Mouse (Mus musculus): ENCODE results near the gene Gm19345.

The Gm19345 gene

GRCm38 (mm10) chr7:19829694-19830093 is 22.1 kb upstream of the Gm19345 start:
- DNase-seq (ENCODE audit: low spot score) = no peak

GRCm38 (mm10) chr7:19830682-19831156 is 21.1 kb upstream of the Gm19345 start:
- peak; percentile 82 for DNase-seq (ENCODE audit: low spot score)

DNA sequence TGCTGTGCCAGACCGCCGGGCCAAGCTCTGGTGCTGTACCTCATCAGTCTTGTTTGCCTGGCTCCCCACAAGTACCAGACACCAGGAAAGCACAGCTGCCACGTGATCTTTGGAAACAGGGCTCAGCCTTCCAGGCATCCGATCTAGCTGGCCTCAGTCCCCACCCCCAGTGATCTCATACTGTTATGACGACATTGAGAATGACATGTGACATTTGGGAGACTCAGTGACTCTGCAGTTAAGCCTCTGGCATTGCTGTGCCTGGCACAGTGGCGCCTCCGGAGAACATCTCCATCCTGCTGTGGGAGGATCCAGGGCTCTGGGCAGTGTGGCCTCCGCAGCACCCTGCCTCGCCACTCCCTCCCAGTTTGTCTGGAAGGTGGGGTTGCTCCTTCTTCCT is 20.0 kb upstream of the Gm19345 start:
- DNase-seq (ENCODE audit: low spot score) = peak; percentile 79

- DNase-seq (ENCODE audit: low spot score) = no peak
These were observed 17.7 kb upstream of the Gm19345 start for GRCm38 (mm10) chr7:19834055-19834454.

DNA sequence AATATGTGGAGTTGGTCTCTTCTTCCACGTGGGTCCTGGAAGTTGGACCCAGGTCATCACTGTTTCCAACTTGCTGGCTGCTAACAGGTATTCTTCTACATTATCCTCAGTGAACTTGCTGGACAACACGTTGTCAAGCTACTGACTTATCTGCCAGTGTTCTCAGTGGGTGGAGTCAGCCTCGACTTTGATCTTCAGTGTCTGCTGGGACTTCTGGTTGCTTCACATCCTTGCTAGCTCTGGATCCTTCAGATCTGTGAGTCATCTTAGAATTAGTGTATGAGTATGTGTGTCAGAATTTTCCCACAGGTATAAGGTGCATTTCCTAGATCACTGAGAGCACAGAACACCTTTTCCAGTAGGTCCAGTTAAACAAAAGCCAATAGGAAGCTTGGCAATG is 15.0 kb upstream of the Gm19345 start:
- no peak for DNase-seq (ENCODE audit: low spot score)

- no peak for DNase-seq (ENCODE audit: low spot score)
These were observed 11.4 kb upstream of the Gm19345 start for GRCm38 (mm10) chr7:19840371-19840770.

DNA sequence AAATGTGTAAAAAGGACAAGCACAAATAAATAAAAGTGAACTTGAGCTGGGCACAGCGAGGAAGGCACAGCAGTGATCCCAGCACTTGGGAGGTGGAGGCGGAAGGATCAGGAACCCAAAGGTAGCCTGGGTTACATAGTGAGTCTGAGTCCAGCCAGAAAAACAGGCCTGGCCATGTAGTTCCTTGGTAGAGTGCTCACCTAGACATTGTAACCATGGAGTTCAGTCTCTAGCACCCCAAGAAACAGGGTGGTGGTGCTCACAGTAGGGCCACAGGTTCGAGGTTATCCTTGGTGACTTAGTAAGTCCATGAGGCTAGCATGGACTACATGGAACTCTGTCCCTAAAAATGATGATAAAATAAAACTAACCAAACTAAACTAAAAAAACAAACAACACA is 10.9 kb upstream of the Gm19345 start:
- no peak for DNase-seq (ENCODE audit: low spot score)

GRCm38 (mm10) chr7:19841686-19842413 is 10.0 kb upstream of the Gm19345 start:
- DNase-seq (ENCODE audit: low spot score) = no peak

GRCm38 (mm10) chr7:19842885-19843504 is 8.8 kb upstream of the Gm19345 start:
- DNase-seq (ENCODE audit: low spot score) = no peak

DNA sequence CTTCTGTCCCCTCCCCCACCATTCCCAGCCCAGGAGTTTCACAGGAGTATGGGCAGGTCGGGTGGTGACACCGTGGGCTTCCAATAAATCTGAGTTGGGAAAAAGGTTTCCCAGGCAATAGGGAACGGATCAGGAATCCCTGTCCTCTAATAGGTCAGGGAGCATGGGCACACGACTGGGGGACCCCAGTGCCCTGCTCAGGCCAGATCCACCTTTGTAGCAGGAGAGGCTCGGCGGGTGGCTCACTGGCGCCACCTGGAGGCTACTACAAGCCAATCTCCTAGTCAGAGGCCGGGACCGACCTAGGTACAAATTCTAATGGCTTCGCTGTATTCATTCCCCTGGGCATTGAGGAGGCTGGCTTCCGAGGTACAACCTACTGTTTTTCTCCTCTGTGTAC is 8.2 kb upstream of the Gm19345 start:
- no peak for DNase-seq (ENCODE audit: low spot score)

- no peak for DNase-seq (ENCODE audit: low spot score)
These were observed 7.2 kb upstream of the Gm19345 start for GRCm38 (mm10) chr7:19844521-19845171.

GRCm38 (mm10) chr7:19853526-19853925 is 1.7 kb downstream of the Gm19345 start:
- no peak for DNase-seq (ENCODE audit: low spot score)

DNA sequence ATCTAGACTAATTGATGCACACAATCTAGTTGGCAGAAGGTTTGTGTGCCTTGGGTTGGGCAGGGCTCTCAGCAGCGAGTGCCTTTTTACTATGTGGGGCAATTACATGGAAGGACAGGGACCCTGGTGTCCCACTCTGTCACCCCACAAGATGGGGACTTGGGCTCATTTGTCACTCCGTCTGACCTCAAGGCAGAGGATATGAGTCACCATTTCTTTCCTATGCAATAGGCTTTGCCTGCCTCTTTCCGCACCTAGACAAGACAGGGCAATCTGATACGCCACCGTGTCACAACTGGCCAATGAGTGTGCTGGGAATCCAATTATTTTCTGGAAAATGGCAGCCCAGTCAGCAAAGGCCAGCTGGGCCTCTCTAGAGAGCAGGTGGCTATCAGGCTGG is 3.9 kb downstream of the Gm19345 start:
- no peak for DNase-seq (ENCODE audit: low spot score)

GRCm38 (mm10) chr7:19856283-19856682 is 4.5 kb downstream of the Gm19345 start:
- DNase-seq (ENCODE audit: low spot score) = no peak

GRCm38 (mm10) chr7:19859740-19860139 is 7.9 kb downstream of the Gm19345 start:
- no peak for DNase-seq (ENCODE audit: low spot score)

GRCm38 (mm10) chr7:19861199-19861598 is 9.4 kb downstream of the Gm19345 start, which contains the start of gene Ceacam16:
Ceacam16 (minus strand) TSS chr7:19861299.
- no peak for DNase-seq (ENCODE audit: low spot score)

DNA sequence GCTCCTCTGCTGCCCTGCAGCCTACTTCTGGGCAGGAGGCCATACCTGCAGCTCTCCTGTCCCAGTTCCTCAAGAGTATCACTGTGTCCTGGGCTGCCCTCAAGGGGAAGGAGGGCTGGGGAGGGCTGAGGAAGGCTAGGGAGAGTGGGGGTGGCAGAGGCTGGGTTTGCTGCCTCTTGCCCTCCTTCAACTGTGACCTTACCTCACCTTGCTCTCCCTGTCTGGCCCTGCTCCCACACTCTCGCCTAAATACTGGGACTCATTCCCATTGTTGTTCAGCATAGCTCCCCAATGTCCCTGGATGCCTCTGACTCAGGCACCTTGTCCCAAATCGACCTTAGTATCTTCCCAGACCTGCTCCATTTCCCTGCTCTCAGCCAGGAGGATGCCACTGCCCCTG is 12.4 kb downstream of the Gm19345 start:
- no peak for DNase-seq (ENCODE audit: low spot score)

GRCm38 (mm10) chr7:19865246-19866036 is 13.6 kb downstream of the Gm19345 start:
- DNase-seq (ENCODE audit: low spot score) = no peak

GRCm38 (mm10) chr7:19866490-19866889 is 14.7 kb downstream of the Gm19345 start:
- DNase-seq (ENCODE audit: low spot score) = no peak

- DNase-seq (ENCODE audit: low spot score) = no peak
These were observed 16.1 kb downstream of the Gm19345 start for GRCm38 (mm10) chr7:19867751-19868399.

DNA sequence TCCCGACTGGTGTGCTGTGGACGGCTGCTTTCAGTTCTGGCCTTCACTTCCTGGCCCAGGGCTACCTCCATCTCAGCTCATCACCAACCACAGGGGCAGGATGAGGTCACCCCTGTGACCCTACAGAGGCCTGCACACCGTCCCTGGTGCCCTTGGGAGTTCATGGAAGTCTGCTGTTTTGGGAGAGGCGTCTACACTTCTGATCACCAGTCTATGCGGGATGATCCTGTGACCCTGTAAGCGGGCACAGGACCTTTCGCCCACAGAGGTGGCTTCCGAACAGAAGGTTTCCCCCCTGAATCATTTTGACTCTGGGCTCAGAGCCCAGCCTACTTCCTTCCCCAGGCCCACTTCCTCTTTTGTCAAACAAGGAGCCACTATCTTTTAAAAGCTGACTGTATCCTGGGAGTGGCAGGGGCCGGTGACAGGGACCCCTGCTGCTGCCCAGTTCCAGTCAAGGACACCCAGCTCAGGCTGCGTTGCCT is 19.4 kb downstream of the Gm19345 start:
- DNase-seq (ENCODE audit: low spot score) = no peak

All from MN1 (cell line).